Mouse (Mus musculus): ENCODE data around the gene St6galnac1. TPM values are rescaled to one million over a fixed set of nuclear protein-coding genes. Genes with fewer than 3 reads are reported as not detected.
"Not testable (repeated sequence)": the region's sequence is repeated elsewhere in the genome, so short reads cannot be mapped to it uniquely, and the experiment has no call there.

The St6galnac1 gene
- polyA plus RNA-seq, 1 experiment from 2014 or later, result not detected

- Histone ChIP-seq H3K4me1 (no peaks in the 10 kb centered on the region), H3K9ac (no peak overlapping the region), H3K27ac (no peak overlapping the region), H3K27me3 (replicated peaks) (no peaks in the 10 kb centered on the region), H3K9me3 (no peaks in the 10 kb centered on the region), H3K4me2 (no peak overlapping the region), H3K4me3 (replicated peaks) (no peak overlapping the region), H3K36me3 (no peaks in the 10 kb centered on the region)
- ATAC-seq (ENCODE audit: insufficient read depth, low FRiP score, low read depth), result no peak
- 66% methylated on average over 8 of the region's 8 CpGs for WGBS
These were observed 25.6 kb downstream of the St6galnac1 start for GRCm38 (mm10) chr11:116749733-116750132.

- H3K9ac ChIP-seq; H3K4me1 ChIP-seq; H3K4me2 ChIP-seq; ATAC-seq (ENCODE audit: insufficient read depth, low FRiP score, low read depth); H3K36me3 ChIP-seq; H3K4me3 ChIP-seq (replicated peaks); H3K27ac ChIP-seq; H3K27me3 ChIP-seq (replicated peaks); H3K9me3 ChIP-seq: not testable (repeated sequence)
- 72% methylated on average over 2 of the region's 2 CpGs for WGBS
These were observed 26.6 kb downstream of the St6galnac1 start for GRCm38 (mm10) chr11:116748692-116749091.

- not testable (repeated sequence) for H3K4me2 ChIP-seq; H3K9ac ChIP-seq; H3K9me3 ChIP-seq; ATAC-seq (ENCODE audit: insufficient read depth, low FRiP score, low read depth); H3K27ac ChIP-seq; H3K4me1 ChIP-seq; H3K27me3 ChIP-seq (replicated peaks); H3K4me3 ChIP-seq (replicated peaks); H3K36me3 ChIP-seq
- 95% methylated on average over 3 of the region's 3 CpGs for WGBS
These were observed 28.5 kb downstream of the St6galnac1 start for GRCm38 (mm10) chr11:116746822-116747221.

- not testable (repeated sequence) for H3K4me2 ChIP-seq
- WGBS, result 63% methylated on average over 2 of the region's 2 CpGs
These were observed 29.9 kb downstream of the St6galnac1 start for GRCm38 (mm10) chr11:116745457-116745856.

GRCm38 (mm10) chr11:116738411-116738810 lies 36.9 kb downstream of the St6galnac1 start:
- Histone ChIP-seq H3K36me3 (no peaks in the 10 kb centered on the region), H3K9ac (no peak overlapping the region), H3K4me3 (replicated peaks) (no peak overlapping the region), H3K4me2 (no peak overlapping the region), H3K27me3 (replicated peaks) (no peaks in the 10 kb centered on the region), H3K9me3 (no peaks in the 10 kb centered on the region), H3K4me1 (no peaks in the 10 kb centered on the region), H3K27ac (no peak overlapping the region)
- 45% methylated on average over 11 of the region's 11 CpGs for WGBS
- ATAC-seq (ENCODE audit: insufficient read depth, low FRiP score, low read depth), result no peak

More at GRCm38 (mm10) chr11:116745457-116745856, 29.9 kb downstream of the St6galnac1 start:
- H3K4me3 ChIP-seq (replicated peaks); ATAC-seq (ENCODE audit: insufficient read depth, low FRiP score, low read depth); H3K27ac ChIP-seq; H3K36me3 ChIP-seq; H3K27me3 ChIP-seq (replicated peaks); H3K9me3 ChIP-seq; H3K9ac ChIP-seq; H3K4me1 ChIP-seq: not testable (repeated sequence)

GRCm38 (mm10) chr11:116732536-116732935 lies 42.8 kb downstream of the St6galnac1 start:
- no peak for ATAC-seq (ENCODE audit: insufficient read depth, low FRiP score, low read depth)
- H3K36me3 ChIP-seq, result no peaks in the 10 kb centered on the region
- H3K9ac ChIP-seq, result no peak overlapping the region
- H3K27me3 ChIP-seq (replicated peaks), result no peaks in the 10 kb centered on the region
- H3K9me3 ChIP-seq, result no peaks in the 10 kb centered on the region
- no peak overlapping the region for H3K4me3 ChIP-seq (replicated peaks)
- H3K27ac ChIP-seq, result no peak overlapping the region
- H3K4me2 ChIP-seq, result no peak overlapping the region
- H3K4me1 ChIP-seq, result no peaks in the 10 kb centered on the region
- 74% methylated on average over 4 of the region's 4 CpGs for WGBS

- not testable (repeated sequence) for H3K27me3 ChIP-seq (replicated peaks); H3K36me3 ChIP-seq; H3K9me3 ChIP-seq; ATAC-seq (ENCODE audit: insufficient read depth, low FRiP score, low read depth); H3K9ac ChIP-seq; H3K4me3 ChIP-seq (replicated peaks); H3K27ac ChIP-seq; H3K4me2 ChIP-seq; H3K4me1 ChIP-seq
- 87% methylated on average over 6 of the region's 6 CpGs for WGBS
These were observed 44.2 kb downstream of the St6galnac1 start for GRCm38 (mm10) chr11:116731060-116731580.

- Histone ChIP-seq H3K4me2 (no peak overlapping the region), H3K27me3 (replicated peaks) (no peaks in the 10 kb centered on the region), H3K9me3 (no peaks in the 10 kb centered on the region), H3K4me3 (replicated peaks) (no peak overlapping the region), H3K36me3 (no peaks in the 10 kb centered on the region), H3K9ac (no peak overlapping the region), H3K27ac (peak overlapping the region; percentile 13; the same call in 1 of the 2 replicates), H3K4me1 (no peaks in the 10 kb centered on the region)
- 41% methylated on average over 9 of the region's 9 CpGs for WGBS
- ATAC-seq (ENCODE audit: insufficient read depth, low FRiP score, low read depth), result no peak
These were observed 45.9 kb downstream of the St6galnac1 start for GRCm38 (mm10) chr11:116729276-116730008.

GRCm38 (mm10) chr11:116726156-116726555 lies 49.2 kb downstream of the St6galnac1 start:
- no peak overlapping the region for H3K4me3 ChIP-seq (replicated peaks)
- H3K27me3 ChIP-seq (replicated peaks), result no peaks in the 10 kb centered on the region
- no peaks in the 10 kb centered on the region for H3K9me3 ChIP-seq
- no peaks in the 10 kb centered on the region for H3K4me1 ChIP-seq
- no peak for ATAC-seq (ENCODE audit: insufficient read depth, low FRiP score, low read depth)
- H3K36me3 ChIP-seq, result no peaks in the 10 kb centered on the region
- H3K9ac ChIP-seq, result no peak overlapping the region
- H3K4me2 ChIP-seq, result no peak overlapping the region
- H3K27ac ChIP-seq, result no peak overlapping the region
- 70% methylated on average over 3 of the region's 3 CpGs for WGBS

GRCm38 (mm10) chr11:116725031-116725948 lies 50.0 kb downstream of the St6galnac1 start:
- WGBS, result 39% methylated on average over 27 of the region's 27 CpGs

GRCm38 (mm10) chr11:116723064-116723463 lies 52.2 kb downstream of the St6galnac1 start:
- no peaks in the 10 kb centered on the region for H3K9me3 ChIP-seq
- H3K4me2 ChIP-seq, result no peak overlapping the region
- no peak for ATAC-seq (ENCODE audit: insufficient read depth, low FRiP score, low read depth)
- no peaks in the 10 kb centered on the region for H3K27me3 ChIP-seq (replicated peaks)
- H3K36me3 ChIP-seq, result no peaks in the 10 kb centered on the region
- no peak overlapping the region for H3K4me3 ChIP-seq (replicated peaks)
- H3K27ac ChIP-seq, result no peak overlapping the region
- WGBS, result 85% methylated on average over 5 of the region's 5 CpGs
- H3K4me1 ChIP-seq, result no peaks in the 10 kb centered on the region
- H3K9ac ChIP-seq, result no peak overlapping the region

More at GRCm38 (mm10) chr11:116725031-116725948, 50.0 kb downstream of the St6galnac1 start:
- Histone ChIP-seq H3K36me3 (no peaks in the 10 kb centered on the region), H3K4me3 (replicated peaks) (no peak overlapping the region), H3K27ac (no peak overlapping the region), H3K9ac (no peak overlapping the region), H3K4me1 (no peaks in the 10 kb centered on the region), H3K27me3 (replicated peaks) (no peaks in the 10 kb centered on the region), H3K9me3 (no peaks in the 10 kb centered on the region), H3K4me2 (no peak overlapping the region)
- ATAC-seq (ENCODE audit: insufficient read depth, low FRiP score, low read depth), result no peak

All from stomach, embryonic 15.5 days (tissue).